Mouse (Mus musculus): ENCODE data around the gene Zhx3.

DNA sequence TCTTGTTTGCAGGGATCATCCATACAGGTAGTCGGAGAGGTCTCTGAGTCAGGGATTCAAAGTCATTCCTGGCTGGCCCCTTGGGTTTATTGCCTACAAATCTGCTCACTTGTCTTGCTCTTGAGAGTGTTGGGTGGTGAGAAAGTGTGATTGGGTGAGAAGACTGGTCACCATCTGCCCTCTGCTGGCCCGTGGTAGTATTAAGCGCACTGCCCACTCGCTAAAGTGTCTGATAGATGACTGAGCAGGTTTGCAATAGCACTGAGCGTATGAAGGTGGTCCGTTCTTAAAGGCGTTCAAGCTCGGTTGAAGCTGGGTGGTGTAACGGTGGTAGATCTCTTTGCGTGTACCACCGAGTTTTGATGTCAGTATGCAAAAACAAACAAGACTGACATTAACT is 14.5 kb upstream of the Zhx3 start:
- TF ChIP-seq POLR2A (IDR thresholded peaks at IDR 0.05; ENCODE audit: control insufficient read depth, low read depth, low read length) (no peak), CTCF (IDR thresholded peaks at IDR 0.05; ENCODE audit: control insufficient read depth, insufficient read depth, insufficient replicate concordance, low read depth, low read length) (peak; percentile 78; the same call in 1 of the 2 replicates)

All from testis, adult 2 months (tissue).